Mouse (Mus musculus): Measurements from ENCODE around the gene Serpina9.

DNA sequence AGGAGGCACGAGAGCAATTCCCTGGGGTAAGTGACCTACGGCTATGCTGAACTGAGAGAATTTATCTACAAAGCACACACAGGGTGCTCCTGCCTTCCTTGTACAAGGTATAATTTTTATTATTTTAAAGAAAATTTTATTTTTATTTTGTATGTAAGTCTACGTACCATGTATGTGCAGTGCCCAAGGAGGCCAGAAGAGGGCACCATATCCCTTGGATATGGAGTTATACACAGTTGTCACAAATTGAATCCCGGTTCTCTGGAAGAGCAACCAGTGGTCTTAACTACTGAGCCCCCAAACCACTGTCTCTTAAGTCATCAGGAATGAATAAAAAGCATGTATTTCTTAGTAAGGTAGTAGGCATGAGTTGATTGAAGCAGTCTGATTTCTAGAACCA, 28.6 kb downstream of the Serpina9 start:
- TF ChIP-seq POLR2A (IDR thresholded peaks at IDR 0.05; ENCODE audit: low read depth, low read length) (no peak), CTCF (conservative IDR thresholded peaks at IDR 0.05; ENCODE audit: insufficient read depth, insufficient read length, low read depth, low read length) (peak; percentile 31; the same call in 1 of the 2 replicates)
